Mouse (Mus musculus) liver, adult 2 months (tissue): Measurements from ENCODE around the gene Cacna1c.

Source experiments
- CTCF ChIP-seq: fragments of 200-500 bp; IDR thresholded peaks from 2 replicates; pipeline ENCODE4 v1.5.1; 2011; ENCODE audit warnings: low read depth, low read length, control low read depth
- POLR2A ChIP-seq: fragments of 200-500 bp; IDR thresholded peaks from 2 replicates; pipeline ENCODE4 v1.6.1; 2011; ENCODE audit warnings: low read length, control low read depth; ENCODE audit not compliant: insufficient read depth; ENCODE audit errors: extremely low read depth

DNA sequence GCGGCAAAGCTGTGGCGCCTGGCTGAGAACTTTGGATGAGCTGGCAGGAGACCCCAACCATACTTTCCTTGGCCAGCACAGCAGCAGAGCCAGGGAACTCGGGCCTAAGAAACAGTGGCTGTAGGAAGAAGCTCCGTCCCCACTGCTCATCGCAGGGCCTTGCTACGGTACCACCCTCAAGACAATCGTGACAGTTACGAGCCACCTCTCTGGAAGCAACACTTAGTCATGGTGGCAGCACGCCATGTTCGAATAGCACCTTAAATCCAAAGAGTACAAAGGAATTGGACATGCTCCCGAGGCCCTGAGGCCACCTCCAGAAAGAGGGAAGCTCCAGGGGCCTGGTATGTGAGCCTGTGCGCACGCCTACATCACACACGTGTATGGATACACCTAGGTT is 219.6 kb downstream of the Cacna1c start:
- TF ChIP-seq CTCF: no peak
- TF ChIP-seq POLR2A: no peak
